Mouse (Mus musculus) embryonic fibroblast, embryonic 13.5 days (primary cell): ENCODE measurements around the gene Efna2.

ENCODE experiments used
- CTCF ChIP-seq: IDR thresholded peaks from 2 replicates; pipeline ENCODE4 v1.5.1; 2011; ENCODE audit warnings: mild to moderate bottlenecking, control low read depth, low read length, moderate library complexity, borderline replicate concordance; ENCODE audit not compliant: insufficient read depth
- POLR2A ChIP-seq: IDR thresholded peaks from 2 replicates; pipeline ENCODE4 v1.6.1; 2011; ENCODE audit warnings: low read depth, mild to moderate bottlenecking, control low read depth, low read length, moderate library complexity

GRCm38 (mm10) chr10:80186649-80187048, 7.4 kb downstream of the Efna2 start:
- no peak for TF ChIP-seq CTCF
- no peak for TF ChIP-seq POLR2A
